Mouse (Mus musculus) cerebellum, postnatal 10 days (tissue): Measurements from ENCODE around the gene Cry1.

ENCODE experiments used
- DNase-seq, 2 experiments: peaks; one replicate each; pipeline ENCODE4 v3.0.0; 2021; ENCODE audit warnings: mixed read lengths in 2 of 2

Cry1 gene

DNA sequence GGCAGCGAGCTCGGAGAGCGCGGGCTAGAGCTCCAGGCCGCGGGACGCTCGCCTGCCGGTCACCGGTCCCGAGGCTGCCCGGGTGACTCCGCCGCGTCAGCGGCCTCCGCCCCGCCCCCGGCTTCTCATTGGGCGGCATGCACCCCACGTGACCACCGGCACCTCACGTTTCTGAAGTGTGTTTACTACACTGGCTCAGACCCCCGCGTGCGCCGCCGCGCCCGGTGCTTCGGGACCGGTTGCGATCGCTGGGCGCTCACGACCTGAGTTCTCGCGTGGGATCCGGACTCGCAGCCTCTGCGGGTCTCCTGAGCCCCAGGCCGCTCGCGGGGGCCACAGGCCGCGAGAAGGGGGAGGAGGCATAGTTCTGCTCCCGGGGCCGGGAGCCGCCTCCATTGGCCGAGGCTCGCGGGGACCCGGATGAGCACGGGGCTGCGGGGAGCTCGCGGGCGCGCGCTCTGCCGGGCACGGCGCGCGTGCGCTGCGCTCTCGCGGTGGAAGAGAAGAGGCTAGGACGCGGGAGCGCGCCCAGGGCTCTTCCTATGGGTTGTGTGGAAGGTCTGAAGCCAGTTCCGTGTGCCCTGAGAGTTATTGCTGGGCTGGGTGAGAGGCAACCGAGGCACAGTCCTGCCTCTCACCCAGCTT is at the start of gene Cry1:
Cry1 (minus strand) TSS at position 101 of the 645 bp plus-strand sequence.
- DNase-seq = peak; percentile 99

DNA sequence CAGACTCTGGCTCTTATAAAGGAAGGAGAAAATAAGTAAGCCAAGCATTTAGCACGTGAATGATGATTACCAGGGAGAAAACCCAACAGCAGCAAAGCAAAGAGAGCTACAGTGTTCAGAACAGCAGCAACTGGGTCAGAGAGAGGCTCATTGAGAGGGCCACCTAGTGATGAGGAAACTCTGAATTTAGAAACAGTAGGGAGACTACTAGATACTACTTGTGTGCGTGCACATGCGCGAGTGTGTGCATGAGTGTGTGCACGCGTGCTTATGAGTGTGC is 36.8 kb upstream of the Cry1 start:
- DNase-seq = no peak

DNA sequence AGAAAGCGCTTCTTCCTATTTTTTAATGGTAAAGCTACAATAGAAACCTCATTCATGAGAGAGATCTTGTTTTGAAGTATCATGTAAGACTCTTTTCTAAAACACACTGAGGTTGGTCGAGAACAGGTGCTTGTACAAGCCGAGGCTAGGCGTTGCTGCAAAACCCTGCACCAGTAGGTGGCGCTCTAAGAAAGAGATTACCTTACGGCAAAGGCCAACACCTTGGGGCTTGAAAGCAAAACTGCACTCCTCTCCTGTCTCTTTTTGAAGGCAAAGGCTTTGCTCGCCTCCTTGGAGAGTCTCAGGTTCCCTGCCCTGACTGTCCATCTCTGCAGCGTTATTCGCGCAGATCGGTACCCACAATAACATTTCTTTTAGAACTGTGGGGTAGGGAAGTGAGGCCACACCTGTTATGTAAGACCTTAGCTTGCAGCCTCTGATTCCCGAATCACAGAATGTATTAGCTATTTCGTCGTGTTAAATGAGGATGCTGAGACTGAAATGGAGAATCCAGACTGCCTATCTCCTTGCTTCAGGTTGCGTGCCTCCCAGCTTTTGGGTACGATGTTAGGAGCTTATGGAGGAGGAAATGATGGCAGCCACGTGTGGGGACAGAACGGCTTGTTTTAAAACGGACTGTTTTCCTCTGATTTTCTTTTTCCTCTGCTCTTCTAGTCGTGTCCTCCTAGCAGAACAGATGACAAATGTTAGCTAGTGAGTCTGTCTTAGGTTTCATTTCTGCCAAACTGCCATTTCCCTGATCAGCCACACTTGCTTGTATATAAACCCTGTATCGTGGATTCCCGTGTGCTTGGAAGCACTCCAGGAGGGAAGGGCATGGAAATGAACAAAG is 36.3 kb upstream of the Cry1 start:
- peak; percentile 98 to 100 for DNase-seq

DNA sequence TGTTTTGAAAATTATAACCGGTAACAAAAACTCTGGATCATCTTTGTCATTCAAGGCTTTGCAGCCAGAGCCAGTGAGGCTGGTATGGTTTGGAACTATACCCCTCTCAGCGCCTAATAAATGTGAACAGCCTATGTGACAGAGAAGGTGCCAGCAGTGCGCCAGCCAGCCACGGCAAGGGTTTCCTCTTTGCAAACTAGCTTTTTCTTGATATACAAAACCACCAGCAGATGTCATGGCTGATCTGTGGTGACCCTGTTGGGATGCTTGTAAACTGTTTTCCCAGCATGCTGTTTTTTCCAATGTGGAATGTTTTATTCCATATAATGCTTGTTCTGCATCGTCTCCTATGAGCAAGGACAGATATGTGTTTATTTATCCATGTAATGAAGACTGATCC is 30.0 kb upstream of the Cry1 start:
- DNase-seq = peak; percentile 69 to 71

GRCm38 (mm10) chr10:85211673-85212072 is 26.8 kb upstream of the Cry1 start:
- DNase-seq = no peak

DNA sequence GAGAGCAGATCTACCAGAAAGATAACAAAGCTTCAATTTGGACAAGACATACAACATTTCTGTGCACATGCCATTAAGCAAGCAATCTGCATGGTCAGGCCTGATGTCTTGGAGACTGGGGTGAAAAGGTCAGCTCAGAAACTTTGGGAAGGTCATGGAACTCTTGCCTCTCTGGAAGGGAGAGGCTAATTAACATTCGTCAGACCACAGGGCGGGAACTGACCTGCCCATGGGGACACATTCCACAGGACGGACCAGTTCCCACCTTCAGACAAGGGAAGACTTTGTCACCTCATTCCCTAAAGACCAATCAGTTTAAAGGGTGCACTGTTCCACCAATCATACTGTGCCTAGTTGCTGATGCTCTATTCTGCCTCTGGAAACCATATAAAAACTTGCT is 25.3 kb upstream of the Cry1 start:
- no peak for DNase-seq

DNA sequence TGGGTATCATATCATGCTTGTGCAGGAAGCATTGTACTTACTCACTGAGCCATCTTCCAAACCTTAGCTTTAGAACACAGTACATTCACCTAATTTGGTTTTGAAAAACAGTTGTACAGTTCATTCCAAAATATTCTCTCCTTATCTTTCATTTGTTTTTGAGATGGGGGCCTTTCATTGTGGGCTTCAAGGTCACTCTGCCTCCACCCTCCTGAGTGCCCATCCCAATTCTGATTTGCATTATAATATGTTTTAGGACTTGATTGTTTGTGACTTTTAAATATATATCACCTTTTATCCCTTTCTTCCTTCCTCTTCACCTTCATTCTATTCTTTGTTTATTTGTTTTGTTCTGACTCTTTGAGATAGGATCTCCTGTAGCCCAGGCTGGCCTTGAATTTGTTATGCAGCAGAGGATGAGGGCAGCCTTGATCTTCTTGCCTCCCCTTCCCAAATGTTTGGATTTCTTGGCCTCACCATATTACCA is 24.3 kb upstream of the Cry1 start:
- no peak for DNase-seq

GRCm38 (mm10) chr10:85205316-85205715 is 20.5 kb upstream of the Cry1 start:
- DNase-seq = no peak

- DNase-seq = no peak
These were observed 19.5 kb upstream of the Cry1 start for GRCm38 (mm10) chr10:85204255-85204855.

DNA sequence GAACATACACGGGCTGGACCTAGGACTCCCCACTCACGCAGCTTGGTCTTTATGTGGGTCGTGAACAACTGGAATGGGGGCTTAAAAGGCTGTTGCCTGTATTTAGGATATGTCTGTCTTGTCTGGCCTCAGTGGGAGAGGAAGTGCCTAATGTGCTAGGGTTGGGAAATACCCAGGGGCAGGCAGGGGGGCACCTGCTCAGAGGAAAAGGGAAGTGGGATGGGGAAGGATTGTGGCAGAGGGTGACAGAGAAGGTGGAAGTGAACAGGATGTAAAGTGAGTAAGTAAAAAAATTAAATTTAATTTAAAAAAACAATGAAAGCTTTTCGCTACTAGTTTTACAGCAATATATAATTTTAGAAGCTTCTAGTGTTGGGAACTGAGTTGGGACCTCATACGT is 9.7 kb upstream of the Cry1 start:
- DNase-seq = no peak

DNA sequence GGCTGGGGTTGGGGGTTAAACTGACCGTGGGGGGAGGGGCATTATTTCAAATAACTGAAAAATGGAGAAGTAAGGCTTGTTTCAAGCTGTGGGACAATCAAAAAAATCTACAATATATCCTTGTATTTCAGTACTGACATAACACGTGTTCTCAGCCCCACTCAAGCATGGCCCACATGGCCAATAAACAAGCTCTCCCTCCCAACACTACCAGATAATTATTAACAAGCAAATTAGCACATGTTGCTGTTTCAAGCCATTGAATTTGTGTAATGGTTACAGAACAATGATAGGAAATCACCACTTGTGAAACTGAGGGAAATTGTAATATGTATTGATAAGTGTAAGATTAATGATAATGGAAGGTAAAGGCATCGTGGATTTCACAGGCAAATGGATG is 8.5 kb upstream of the Cry1 start:
- no peak for DNase-seq

- DNase-seq = peak in 1 of 2 experiments; percentile 20
These were observed 5.8 kb upstream of the Cry1 start for GRCm38 (mm10) chr10:85190652-85191051.

- no peak for DNase-seq
These were observed 5.1 kb upstream of the Cry1 start for GRCm38 (mm10) chr10:85189966-85190365.

GRCm38 (mm10) chr10:85186499-85186794 is 1.6 kb upstream of the Cry1 start:
- DNase-seq = no peak

DNA sequence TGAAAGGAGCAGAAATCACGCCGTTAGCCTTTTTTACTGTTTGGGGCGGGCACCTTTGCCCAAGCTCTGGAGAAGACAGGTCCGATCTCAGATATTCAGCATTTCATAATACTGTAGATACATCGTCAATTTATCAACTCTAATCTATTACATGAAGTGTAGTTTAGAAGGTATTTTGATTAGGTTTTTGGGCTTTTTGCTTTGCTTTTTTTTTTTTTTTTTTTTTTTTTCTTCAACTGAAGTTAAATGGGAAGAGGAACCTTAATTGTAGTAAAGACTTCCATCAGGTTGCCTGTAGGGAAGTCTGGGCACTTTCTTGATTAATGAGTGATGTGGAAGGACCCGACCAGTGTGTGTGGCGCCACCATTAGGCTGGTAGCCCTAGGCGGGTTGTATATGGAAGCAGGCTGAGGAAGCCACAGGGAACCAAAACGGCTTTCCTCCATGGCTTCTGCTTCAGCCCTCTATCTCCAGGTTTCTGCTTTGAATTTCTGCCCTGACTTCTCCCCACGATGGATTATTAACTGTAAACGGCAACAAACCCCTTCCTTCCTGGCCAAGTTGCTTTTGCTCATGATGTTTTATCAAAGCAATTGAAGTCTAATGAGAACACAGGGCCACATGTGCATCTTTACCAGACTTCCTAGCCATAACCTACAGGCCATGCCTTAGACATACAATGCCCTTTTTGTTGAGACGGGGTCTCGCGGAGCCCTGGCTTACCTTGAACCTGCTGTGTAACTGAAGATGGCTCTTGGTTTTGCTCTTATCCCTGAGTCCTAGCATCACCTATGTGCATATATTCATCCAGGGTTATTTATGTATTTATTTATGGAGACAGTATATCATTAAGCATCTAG is 1.0 kb upstream of the Cry1 start:
- peak; percentile 59 to 64 for DNase-seq

DNA sequence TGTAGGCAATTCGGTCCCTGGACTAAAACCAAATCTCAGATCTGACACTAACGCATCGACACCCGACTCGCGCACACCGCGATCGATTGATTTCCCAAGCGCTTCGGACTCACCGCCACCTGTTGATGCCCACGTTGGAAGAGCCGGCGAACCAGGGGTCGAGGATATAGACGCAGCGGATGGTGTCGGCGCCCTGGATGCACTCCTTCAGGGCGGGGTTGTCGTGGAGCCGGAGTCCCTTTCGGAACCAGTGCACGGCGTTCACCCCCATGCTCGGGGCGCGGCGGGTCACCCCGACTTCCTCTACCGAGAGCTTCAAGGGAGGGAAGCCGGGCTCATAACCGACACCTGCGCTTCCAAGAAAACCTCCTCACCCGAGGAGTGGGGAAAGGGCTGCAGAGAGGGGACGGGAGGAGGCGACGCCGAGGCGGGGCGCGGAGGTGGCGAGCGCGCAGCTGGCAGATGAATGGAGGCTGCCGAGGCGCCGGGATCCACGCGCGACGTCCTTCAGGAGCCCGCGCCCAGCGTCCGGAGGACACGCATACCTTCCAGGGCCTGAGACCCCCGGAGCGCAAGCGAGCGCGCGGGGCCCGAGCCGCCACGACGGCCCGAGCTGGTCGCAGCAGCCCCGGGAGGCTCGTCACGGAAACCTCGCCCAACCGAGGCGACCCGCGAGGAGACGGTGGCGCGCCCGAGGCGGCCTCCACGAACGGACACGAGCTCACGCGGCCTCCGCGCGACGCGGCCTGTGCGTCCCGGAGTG is 482 bp downstream of the Cry1 start:
- peak; percentile 62 to 70 for DNase-seq

DNA sequence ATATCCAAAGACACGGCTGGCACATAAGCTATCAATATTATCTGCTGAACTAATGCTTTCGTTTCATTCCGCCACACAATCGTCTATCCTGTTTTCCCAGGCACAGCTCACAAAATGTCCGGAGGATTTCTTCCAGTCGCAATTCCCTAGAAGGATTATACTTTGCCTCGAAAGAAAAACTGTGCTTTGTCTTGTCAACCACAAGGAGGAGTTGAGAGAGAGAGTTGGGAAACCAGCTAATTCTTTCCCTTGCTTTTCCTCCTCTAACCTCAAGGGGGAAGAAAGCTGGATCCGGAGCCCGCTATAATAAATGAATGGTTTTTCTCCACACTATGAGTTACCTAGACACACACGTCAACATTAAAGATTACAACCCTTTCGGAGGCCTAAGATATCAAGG is 1.2 kb downstream of the Cry1 start:
- peak; percentile 34 to 72 for DNase-seq

DNA sequence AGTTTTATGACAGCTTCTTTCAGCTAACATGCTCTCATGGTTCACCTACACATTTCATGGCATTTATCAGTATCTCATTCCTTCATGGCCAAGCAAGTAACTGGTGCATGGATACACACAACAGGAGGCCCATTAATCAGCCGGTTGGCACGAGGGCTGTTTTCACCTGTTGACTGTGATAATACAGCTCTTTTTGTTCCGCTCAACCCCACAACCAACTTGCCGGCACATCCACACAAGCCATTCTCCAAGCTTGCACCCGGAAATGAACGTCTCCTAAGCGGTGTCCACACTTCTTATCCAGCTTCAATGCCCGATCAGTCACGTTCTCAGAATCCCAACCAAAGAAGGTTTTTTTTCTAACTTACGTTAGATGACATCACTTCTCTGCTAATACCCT is 2.1 kb downstream of the Cry1 start:
- peak; percentile 20 to 22 for DNase-seq

DNA sequence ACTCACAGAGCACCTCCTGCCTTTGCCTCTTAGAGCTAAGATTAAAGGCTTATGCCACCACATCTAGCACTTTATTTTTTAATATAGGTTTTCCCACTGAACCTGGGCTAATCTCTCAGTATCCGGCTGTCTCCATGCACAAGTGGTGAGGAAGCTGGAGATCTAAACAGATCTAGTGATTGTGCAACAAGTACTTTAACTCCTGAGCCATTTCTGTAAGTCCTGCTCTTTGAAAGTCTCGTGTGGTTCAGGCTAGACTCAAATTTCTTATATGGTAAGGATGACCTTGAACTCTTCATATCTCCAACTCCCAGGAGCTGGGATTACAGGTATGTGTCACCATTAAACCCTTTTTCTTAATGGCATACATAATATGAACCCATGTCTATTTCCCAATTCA is 8.2 kb downstream of the Cry1 start:
- DNase-seq = no peak

DNA sequence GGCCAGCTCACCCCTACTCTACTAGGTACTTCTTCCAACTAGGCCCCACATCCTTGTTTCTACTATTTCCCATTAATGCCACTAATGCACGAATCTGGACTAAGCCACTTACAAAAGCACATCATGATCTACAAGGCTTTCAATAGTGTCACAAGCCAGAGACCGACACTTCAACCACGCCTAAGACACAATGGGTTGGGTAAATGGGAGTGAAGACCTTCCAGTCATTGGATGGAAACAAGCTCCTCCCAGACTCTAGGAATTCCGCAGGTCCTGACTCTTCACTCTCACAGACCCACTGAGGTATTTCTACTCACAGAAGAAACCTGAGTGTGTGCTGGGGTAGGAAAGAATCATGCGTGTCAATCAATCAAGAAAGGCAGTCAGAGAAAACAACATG is 19.6 kb downstream of the Cry1 start:
- no peak for DNase-seq

DNA sequence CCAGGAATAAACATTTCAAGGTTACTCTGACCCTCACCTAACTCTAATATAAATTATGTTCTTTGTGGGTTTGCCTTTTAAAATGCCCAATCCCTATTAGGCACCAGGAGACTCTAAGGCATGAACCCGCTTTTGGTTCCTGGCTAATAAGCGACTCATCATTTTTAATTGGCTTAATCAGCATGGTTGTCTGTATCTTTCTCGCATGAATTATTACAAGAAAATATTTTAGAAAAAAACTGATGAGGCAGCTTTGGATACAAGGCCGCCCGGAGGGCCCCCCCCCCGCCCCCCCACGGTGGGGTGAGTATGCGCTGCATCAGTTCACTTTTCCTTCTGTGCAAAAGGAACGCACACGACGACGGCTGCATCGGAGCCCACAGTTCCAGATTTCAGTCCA is 20.1 kb downstream of the Cry1 start:
- no peak for DNase-seq

DNA sequence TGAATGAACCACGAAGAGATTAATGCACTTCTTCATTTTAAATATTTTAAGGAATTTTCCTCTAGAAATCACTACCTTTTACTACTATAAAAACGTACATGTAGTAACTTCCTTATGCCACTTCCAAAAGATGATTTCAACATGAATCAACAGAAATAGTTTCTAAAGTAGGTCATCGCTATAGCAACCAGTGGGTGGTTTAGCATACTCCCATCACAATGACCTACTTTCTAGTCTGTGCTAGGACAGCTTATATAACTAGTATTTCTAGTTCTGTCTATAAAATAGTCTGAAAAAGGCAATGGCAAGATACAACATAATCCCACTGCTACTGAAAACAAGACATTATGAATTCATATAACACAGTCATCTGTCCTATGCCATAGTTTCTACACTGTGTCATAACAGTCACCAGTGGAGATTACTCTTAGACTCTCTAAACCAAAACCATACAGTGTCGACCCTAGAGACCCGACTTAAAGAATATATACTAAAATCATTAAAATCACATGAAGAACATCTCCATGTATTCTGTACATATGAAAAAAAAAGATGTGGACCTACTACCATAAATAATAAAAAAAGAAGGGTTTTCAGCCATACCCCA is 23.0 kb downstream of the Cry1 start:
- peak in 1 of 2 experiments; percentile 46 for DNase-seq
